In the genomic region with DNA sequence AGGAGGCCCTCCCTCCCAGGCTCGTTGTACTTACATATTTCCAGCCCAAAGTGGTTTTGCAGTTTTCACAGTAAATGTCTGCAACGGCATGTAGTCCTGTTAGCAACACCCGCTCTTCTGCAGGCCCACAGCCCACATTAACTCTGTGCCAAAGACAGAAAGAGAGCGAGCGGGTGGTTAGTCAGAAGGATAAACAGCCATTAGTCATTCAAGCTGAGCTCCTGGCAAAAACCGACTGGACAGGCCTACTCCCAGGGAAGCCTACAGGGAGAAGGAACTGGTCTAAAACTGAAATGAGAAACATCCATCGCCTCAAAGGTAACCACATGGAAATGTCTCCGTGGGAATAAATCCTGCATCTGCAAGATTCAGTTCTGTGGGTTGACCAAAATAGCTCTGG, we compare ENCODE assay signal across 9 mouse cellular contexts. TPM values are rescaled to one million over a fixed set of nuclear protein-coding genes. Genes with fewer than 3 reads are reported as not detected.
DNase-seq lines count a peak whose midpoint lies in the region; ATAC-seq and TF ChIP-seq lines count a peak whose summit lies in the region.
"Had no signal": no experiment of that assay in that cellular context is flagged by ENCODE, and none has a peak within 500 bp of the region (broad histone marks: within the 10 kb centered on the region; RNA-seq: fewer than 3 reads in every experiment).

No protein-coding gene starts in this region.

- TF ChIP-seq CTCF in intestine, postnatal 0 days (IDR thresholded peaks at IDR 0.05; ENCODE audit: low read depth): no peak

- H3K27me3 ChIP-seq in intestine, embryonic 14.5 days (replicated peaks; ENCODE audit: control insufficient read depth, insufficient read depth, low read length): no peaks in the 10 kb centered on the region
- no peaks in the 10 kb centered on the region for H3K27me3 ChIP-seq in intestine, postnatal 0 days (replicated peaks; ENCODE audit: control insufficient read depth, insufficient read depth, low read length)
- H3K27me3 ChIP-seq in embryonic facial prominence, embryonic 14.5 days (replicated peaks; ENCODE audit: control insufficient read depth, insufficient read depth, low read length): no peaks in the 10 kb centered on the region
- H3K27me3 ChIP-seq in hindbrain, embryonic 10.5 days (ENCODE audit: insufficient read depth, poor library complexity, severe bottlenecking): no peaks in the 10 kb centered on the region

- H3K36me3 ChIP-seq in intestine, embryonic 14.5 days (ENCODE audit: control insufficient read depth, insufficient read depth, low read length): 0 out of 2 replicates have a peak, but pooled peaks cover 9% of the 10 kb centered on the region
- H3K36me3 ChIP-seq in intestine, postnatal 0 days (ENCODE audit: control insufficient read depth, insufficient read depth): peaks cover 25% of the 10 kb centered on the region
- H3K36me3 ChIP-seq in embryonic facial prominence, embryonic 14.5 days (ENCODE audit: control insufficient read depth, insufficient read depth, low read length): peaks cover 18% of the 10 kb centered on the region; the same call in 1 of the 2 replicates
- H3K36me3 ChIP-seq in hindbrain, embryonic 10.5 days: peaks cover 29% of the 10 kb centered on the region

- no peaks in the 10 kb centered on the region for H3K9me3 ChIP-seq in intestine, embryonic 14.5 days (ENCODE audit: control insufficient read depth, low read length)
- H3K9me3 ChIP-seq in intestine, postnatal 0 days (ENCODE audit: control insufficient read depth): no peaks in the 10 kb centered on the region
- H3K9me3 ChIP-seq in embryonic facial prominence, embryonic 14.5 days (ENCODE audit: control insufficient read depth, low read length): no peaks in the 10 kb centered on the region
- no peaks in the 10 kb centered on the region for H3K9me3 ChIP-seq in hindbrain, embryonic 10.5 days

- no peak overlapping the region for H3K4me3 ChIP-seq in intestine, embryonic 14.5 days (ENCODE audit: low read depth, low read length)
- H3K4me3 ChIP-seq in intestine, postnatal 0 days (ENCODE audit: low read depth, low read length): no peak overlapping the region
- no peak overlapping the region for H3K4me3 ChIP-seq in embryonic facial prominence, embryonic 14.5 days (ENCODE audit: low read depth, low read length)
- H3K4me3 ChIP-seq in hindbrain, embryonic 10.5 days: no peak overlapping the region

- no peak overlapping the region for H3K9ac ChIP-seq in intestine, embryonic 14.5 days (ENCODE audit: low read length)
- no peak overlapping the region for H3K9ac ChIP-seq in intestine, postnatal 0 days (ENCODE audit: low read depth, low read length)
- no peak overlapping the region for H3K9ac ChIP-seq in embryonic facial prominence, embryonic 14.5 days (ENCODE audit: low read depth, low read length)

- 29% methylated on average over 8 of the region's 8 CpGs for WGBS in intestine, embryonic 14.5 days
- 66% methylated on average over 8 of the region's 8 CpGs for WGBS in intestine, postnatal 0 days
- 47% methylated on average over 8 of the region's 8 CpGs for WGBS in embryonic facial prominence, embryonic 14.5 days
- 86% methylated on average over 8 of the region's 8 CpGs for WGBS in hindbrain, embryonic 10.5 days

- H3K27ac ChIP-seq in intestine, embryonic 14.5 days (ENCODE audit: low read depth): peak overlapping the region; percentile 69
- H3K27ac ChIP-seq in intestine, postnatal 0 days (ENCODE audit: low read depth, low read length): no peak overlapping the region
- H3K27ac ChIP-seq in embryonic facial prominence, embryonic 14.5 days (replicated peaks; ENCODE audit: low read depth, low read length): no peak overlapping the region
- H3K27ac ChIP-seq in hindbrain, embryonic 10.5 days: no peak overlapping the region

- intact Hi-C loops in left cerebral cortex, postnatal 25 days (cut with DNase I): loop anchor here (2.0 kb wide), 2 partner anchors 28 to 48 kb away; a partner anchor contains a TSS
- intact Hi-C loops in heart, postnatal 36 days (cut with DNase I): no loop called here

- DNase-seq in intestine, embryonic 14.5 days (ENCODE audit: low spot score): no peak
- peak; percentile 79 for DNase-seq in 3T3-L1 (ENCODE audit: low read depth, low spot score)
- DNase-seq in embryonic facial prominence, embryonic 14.5 days (ENCODE audit: low spot score): peak; percentile 64
- DNase-seq in left cerebral cortex, postnatal 25 days (ENCODE audit: low spot score in 2 of 2): peak; percentile 54 to 97
- DNase-seq in liver: no peak
- DNase-seq in hindbrain, embryonic 10.5 days (ENCODE audit: low spot score): no peak
- no peak for DNase-seq in heart, postnatal 36 days
- DNase-seq: kidney, adult 11 months had no signal

- H3K4me1 ChIP-seq in intestine, embryonic 14.5 days (replicated peaks; ENCODE audit: control insufficient read depth, insufficient read depth, low read length): peaks cover 7% of the 10 kb centered on the region
- no peaks in the 10 kb centered on the region for H3K4me1 ChIP-seq in intestine, postnatal 0 days (replicated peaks; ENCODE audit: control insufficient read depth, insufficient read depth, low read length)
- H3K4me1 ChIP-seq in embryonic facial prominence, embryonic 14.5 days (ENCODE audit: control insufficient read depth, insufficient read depth, low read length): 0 out of 2 replicates have a peak, but pooled peaks cover 8% of the 10 kb centered on the region
- peaks cover 17% of the 10 kb centered on the region for H3K4me1 ChIP-seq in hindbrain, embryonic 10.5 days (replicated peaks)

- H3K4me2 ChIP-seq in intestine, embryonic 14.5 days (ENCODE audit: low read length): no peak overlapping the region
- no peak overlapping the region for H3K4me2 ChIP-seq in intestine, postnatal 0 days (replicated peaks; ENCODE audit: low read depth)
- no peak overlapping the region for H3K4me2 ChIP-seq in embryonic facial prominence, embryonic 14.5 days (ENCODE audit: low read depth, low read length)

- ATAC-seq in intestine, embryonic 14.5 days (replicated peaks; ENCODE audit: low FRiP score, low TSS enrichment, low read depth): no peak
- ATAC-seq in intestine, postnatal 0 days: no peak
- ATAC-seq in embryonic facial prominence, embryonic 14.5 days (ENCODE audit: low read depth): peak; percentile 47

RNA-seq across cellular contexts. Expression of a gene that starts 49.0 kb away (rescaled TPM):
- 5.3 and 5.9 TPM in 2 replicates for polyA plus RNA-seq in intestine, embryonic 14.5 days (2014; fragmentation: Nextera tagmentation; extraction: Ambion mirVana)
- 4.6 and 5.9 TPM in 2 replicates for polyA plus RNA-seq in intestine, postnatal 0 days (2015; fragmentation: Nextera tagmentation; extraction: Ambion mirVana)
- 7.8 and 8.6 TPM in 2 replicates for polyA plus RNA-seq in embryonic facial prominence, embryonic 14.5 days (2014; fragmentation: Nextera tagmentation; extraction: Ambion mirVana)
- 10 to 100 TPM; 49.8 to 61.2 TPM for total RNA-seq in left cerebral cortex, postnatal 25 days (2021)
- polyA plus RNA-seq in hindbrain, embryonic 10.5 days (2016; fragmentation: Nextera tagmentation; extraction: Ambion mirVana): 4.2 and 4.3 TPM in 2 replicates
- 10 to 100 TPM; 11.1 to 31.6 TPM for total RNA-seq in heart, postnatal 36 days (2021)

Comparison
In these comparisons a context has a peak if more than half of its experiments do, and no peak if none do; other contexts are left out.
1. DNase-seq: peak in 3T3-L1 (single experiment), embryonic facial prominence, embryonic 14.5 days (single experiment) and left cerebral cortex, postnatal 25 days (2 of 2); none in intestine, embryonic 14.5 days (single experiment), liver (single experiment), hindbrain, embryonic 10.5 days (single experiment) and heart, postnatal 36 days (0 of 2).